In genomic region chr13:52282500-52282899, GRCm38 (mm10) we compare ENCODE assay signal across 17 mouse cellular contexts.
DNase-seq lines count a peak whose midpoint lies in the region; ATAC-seq and TF ChIP-seq lines count a peak whose summit lies in the region.
"Had no signal": no experiment of that assay in that cellular context is flagged by ENCODE, and none has a peak within 500 bp of the region (broad histone marks: within the 10 kb centered on the region; RNA-seq: fewer than 3 reads in every experiment).

No protein-coding gene starts in this region.

- no peak for TF ChIP-seq CTCF in cortical plate, adult 2 months (IDR thresholded peaks at IDR 0.05; ENCODE audit: extremely low read depth, insufficient read depth, low read length)

- no peaks in the 10 kb centered on the region; the same call in none of the 2 replicates for H3K4me1 ChIP-seq in cortical plate, adult 2 months (ENCODE audit: control insufficient read depth, insufficient read depth, low read length)
- H3K4me1 ChIP-seq: limb, embryonic 10.5 days; liver, embryonic 15.5 days; midbrain, embryonic 15.5 days had no signal

- intact Hi-C loops in left cerebral cortex, postnatal 4 days (cut with DNase I): no loop called here

- H3K27ac ChIP-seq in cortical plate, adult 2 months (ENCODE audit: insufficient read depth, low read length): 0 out of 2 replicates have a peak overlapping the region, but pooled peaks have one; percentile 26
- H3K27ac ChIP-seq: limb, embryonic 10.5 days; liver, embryonic 15.5 days; macrophage; midbrain, embryonic 15.5 days had no signal

- DNase-seq in left cerebral cortex, adult 11 months (ENCODE audit: low spot score): peak; percentile 49
- no peak for DNase-seq in left cerebral cortex, postnatal 4 days
- DNase-seq in layer of hippocampus, postnatal 10 days (ENCODE audit: low spot score in 2 of 2): peak; percentile 28 to 43
- peak; percentile 54 for DNase-seq in right cerebral cortex, postnatal 14 days
- DNase-seq in adrenal gland, adult 8-10 months: no peak
- no peak for DNase-seq in cerebellum, postnatal 25 days
- DNase-seq: cerebellum, adult 8-10 months; heart, postnatal 36 days; kidney, postnatal 10 days had no signal

- no peak overlapping the region for H3K4me3 ChIP-seq in cortical plate, adult 2 months (ENCODE audit: insufficient read depth, low read length)
- H3K4me3 ChIP-seq: limb, embryonic 10.5 days; liver, embryonic 15.5 days; midbrain, embryonic 15.5 days had no signal

- TF ChIP-seq POLR2A in cortical plate, adult 2 months (IDR thresholded peaks at IDR 0.05; ENCODE audit: extremely low read depth, insufficient read depth, low read length): no peak

- ATAC-seq in cerebellum, adult (ENCODE audit: insufficient number of reproducible peaks, low FRiP score, low TSS enrichment): no peak
- ATAC-seq: activated CD4-positive, CD25-positive, alpha-beta regulatory T cell, adult 4 months; intestine, embryonic 16.5 days; midbrain, embryonic 15.5 days had no signal

Comparison
In these comparisons a context has a peak if more than half of its experiments do, and no peak if none do; other contexts are left out.
1. DNase-seq: peak in left cerebral cortex, adult 11 months (single experiment), layer of hippocampus, postnatal 10 days (2 of 2) and right cerebral cortex, postnatal 14 days (single experiment); none in left cerebral cortex, postnatal 4 days (single experiment), adrenal gland, adult 8-10 months (single experiment) and cerebellum, postnatal 25 days (0 of 2).